Mouse (Mus musculus) olfactory bulb, adult 2 months (tissue): ENCODE data around the gene Nt5c1b.

Source experiments
- CTCF ChIP-seq: fragments of 200-500 bp; IDR thresholded peaks from 2 replicates; pipeline ENCODE4 v1.5.1; 2012; ENCODE audit warnings: low read depth, mild to moderate bottlenecking, low read length, moderate library complexity; ENCODE audit not compliant: insufficient read depth
- POLR2A ChIP-seq: fragments of 200-500 bp; IDR thresholded peaks from 2 replicates; pipeline ENCODE4 v1.6.1; 2012; ENCODE audit warnings: mild to moderate bottlenecking, low read depth, low read length, moderate library complexity; ENCODE audit not compliant: insufficient read depth

DNA sequence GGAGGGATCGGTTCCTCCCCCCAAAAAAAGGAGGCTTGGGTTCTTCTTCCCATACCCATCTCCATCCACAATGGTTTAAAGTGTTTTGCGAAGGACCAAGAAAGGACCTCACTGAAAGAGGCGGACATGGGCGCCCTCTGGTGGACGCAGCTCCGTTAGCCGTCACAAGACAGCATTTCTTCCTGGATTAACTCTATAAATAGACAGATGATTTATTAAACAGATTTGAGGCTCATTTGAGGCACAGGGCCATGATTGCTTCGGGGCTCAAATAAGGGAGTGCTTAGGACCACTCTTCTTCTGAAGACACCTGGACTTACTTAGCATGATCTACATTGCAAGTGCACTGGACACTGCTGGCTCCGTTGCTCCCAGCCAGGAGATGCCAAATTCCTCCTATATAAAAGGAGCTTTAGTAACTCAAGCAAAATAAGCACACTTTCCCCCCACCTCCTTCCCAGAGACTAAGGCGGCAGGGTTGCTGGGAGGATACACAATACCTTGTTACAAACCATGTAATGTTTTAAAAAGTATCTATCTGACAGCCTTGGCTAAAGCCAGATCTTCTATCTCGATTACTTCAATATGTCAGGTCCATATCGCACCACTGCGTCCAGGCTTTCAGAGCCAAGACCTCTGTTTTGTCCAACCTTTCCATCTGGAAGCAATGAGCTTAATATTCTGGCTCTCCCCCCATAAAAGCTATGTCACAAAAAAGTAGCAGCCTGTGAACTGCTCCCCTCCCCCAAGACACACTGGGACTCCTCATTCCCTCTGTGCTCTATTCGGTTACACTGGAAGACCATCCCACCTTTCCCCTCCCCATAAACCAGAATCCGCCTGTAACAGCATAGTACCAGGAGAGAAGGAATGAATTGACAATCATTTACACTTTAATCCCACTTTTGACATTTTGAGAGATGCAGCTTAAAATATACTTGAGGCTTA is 68.6 kb downstream of the Nt5c1b start:
- TF ChIP-seq POLR2A (no peak), CTCF (peak; percentile 84)
